Mouse (Mus musculus): ENCODE measurements around the gene Ttll9. TPM values are rescaled to one million over a fixed set of nuclear protein-coding genes. Genes with fewer than 3 reads are reported as not detected.

Gene Ttll9
- 1 to 10 TPM; 1.7 to 2.6 TPM for total RNA-seq (2021)

DNA sequence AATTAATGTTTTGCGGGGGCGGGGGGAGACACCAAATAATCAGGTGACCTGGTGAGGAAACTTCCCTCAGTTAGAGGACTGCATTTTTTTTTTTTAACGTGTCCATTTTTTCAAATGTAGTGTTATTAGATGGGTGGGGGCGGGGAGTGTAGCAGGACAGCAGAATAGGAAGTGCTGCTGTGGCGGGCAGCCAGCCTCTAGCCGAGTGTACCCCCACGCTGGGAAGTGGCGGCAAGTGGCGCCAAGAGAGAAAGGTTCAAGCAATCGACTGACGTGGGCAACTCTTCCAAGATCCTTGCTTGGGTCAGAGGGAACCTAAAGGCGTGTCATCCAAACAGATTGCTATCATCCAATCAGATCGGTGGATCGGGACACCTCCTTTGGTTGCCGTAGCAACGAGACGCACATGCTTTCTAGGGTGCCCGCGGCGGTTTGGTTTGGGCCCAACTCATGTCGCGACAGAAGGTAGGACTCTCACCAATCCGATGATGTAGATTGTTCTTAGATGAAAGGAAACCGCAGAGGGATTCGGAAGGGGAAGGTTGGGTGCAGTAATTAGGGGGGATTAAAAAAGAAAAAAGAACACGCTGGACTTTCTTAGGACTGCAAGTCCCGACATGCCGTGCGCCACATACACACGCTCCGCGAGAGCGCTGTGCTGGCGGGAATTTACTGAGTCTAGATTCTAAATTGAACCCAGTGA is at the start of gene Ttll9:
TSS of gene Ttll9 (plus strand) at position 395 of the 703 bp plus-strand sequence.
- peak; percentile 90 to 92 for DNase-seq (ENCODE audit: low spot score in 2 of 2)
- intact Hi-C loops (cut with DNase I) = loop anchor here (5.0 kb wide), 1 partner anchor 50 kb away; no protein-coding TSS in a partner anchor

DNA sequence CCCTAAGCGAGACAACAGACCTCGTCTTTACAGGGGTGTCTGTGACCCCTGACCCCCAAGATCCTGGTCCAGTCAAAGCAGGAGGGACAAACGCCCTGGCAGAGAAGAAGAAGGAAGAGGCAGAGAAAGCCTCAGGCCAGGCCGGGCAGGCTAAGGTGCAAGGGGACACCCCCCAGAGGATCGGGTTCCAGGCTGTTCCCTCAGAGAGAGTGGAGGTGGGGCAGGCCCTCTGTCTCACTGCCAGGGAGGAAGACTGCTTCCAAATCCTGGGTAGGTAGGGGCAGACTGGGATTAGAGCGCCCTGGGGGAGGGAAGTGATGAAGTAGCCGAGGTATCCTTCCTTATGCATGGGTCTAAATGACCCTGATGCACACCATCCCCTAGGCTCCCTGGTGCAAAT is 48.8 kb upstream of the Ttll9 start:
- intact Hi-C loops (cut with DNase I) = loop anchor here (1.0 to 10.0 kb wide), 3 partner anchors 20 to 141 kb away; partner anchors contain the start of genes Foxs1 and Pdrg1
- no peak for DNase-seq (ENCODE audit: low spot score in 2 of 2)

DNA sequence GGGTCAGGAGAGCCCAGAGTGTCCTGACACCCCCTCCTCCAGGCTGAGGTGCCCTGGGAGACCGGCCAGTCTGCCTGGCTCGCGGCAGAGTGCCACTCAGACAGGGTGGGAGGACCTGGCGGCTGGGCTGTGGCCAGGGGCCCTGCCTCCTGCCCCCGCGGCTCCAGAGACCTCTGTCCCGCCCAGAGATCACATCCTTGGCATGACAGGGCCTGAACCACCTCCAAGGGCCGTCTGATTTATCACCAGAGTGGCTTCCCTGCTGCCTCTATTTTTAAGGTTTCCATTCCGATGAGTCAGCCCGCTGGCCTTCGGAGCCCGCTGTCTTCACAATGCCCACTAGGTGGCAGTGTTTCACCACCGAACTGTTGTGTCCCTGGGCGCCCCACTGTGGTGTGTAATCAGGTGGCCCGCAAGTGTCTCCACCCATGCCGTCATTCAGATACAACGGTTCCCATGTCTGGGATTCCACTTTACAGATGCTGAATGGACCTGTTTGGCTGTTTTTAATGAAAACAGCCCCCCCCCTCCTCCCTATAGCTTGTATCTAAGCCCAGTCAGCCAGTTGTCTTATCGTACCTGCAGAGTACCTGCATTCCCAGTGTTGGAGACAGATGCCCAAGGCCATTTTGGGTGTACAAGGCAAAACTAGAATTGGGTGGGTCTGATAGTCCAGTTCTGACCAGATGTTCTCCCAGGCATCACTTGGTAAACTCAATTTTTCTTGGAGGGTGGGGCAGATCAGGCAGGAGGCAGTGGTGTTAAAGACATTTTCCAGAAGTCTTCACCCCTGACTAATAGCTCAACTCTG is 47.8 kb upstream of the Ttll9 start:
- DNase-seq (ENCODE audit: low spot score in 2 of 2) = peak; percentile 90 to 94
- intact Hi-C loops (cut with DNase I) = loop anchor here (2.0 to 10.0 kb wide), 3 partner anchors 103 to 228 kb away; partner anchors contain the start of gene Pdrg1

GRCm38 (mm10) chr2:152915453-152915852 is 46.8 kb upstream of the Ttll9 start:
- DNase-seq (ENCODE audit: low spot score in 2 of 2) = no peak
- intact Hi-C loops (cut with DNase I) = loop anchor here (2.0 to 10.0 kb wide), 2 partner anchors 139 to 227 kb away; no protein-coding TSS in a partner anchor

- intact Hi-C loops (cut with DNase I) = loop anchor here (10.0 kb wide), 1 partner anchor 139 kb away; no protein-coding TSS in a partner anchor
- DNase-seq (ENCODE audit: low spot score in 2 of 2) = no peak
These were observed 46.2 kb upstream of the Ttll9 start for GRCm38 (mm10) chr2:152916111-152916510.

DNA sequence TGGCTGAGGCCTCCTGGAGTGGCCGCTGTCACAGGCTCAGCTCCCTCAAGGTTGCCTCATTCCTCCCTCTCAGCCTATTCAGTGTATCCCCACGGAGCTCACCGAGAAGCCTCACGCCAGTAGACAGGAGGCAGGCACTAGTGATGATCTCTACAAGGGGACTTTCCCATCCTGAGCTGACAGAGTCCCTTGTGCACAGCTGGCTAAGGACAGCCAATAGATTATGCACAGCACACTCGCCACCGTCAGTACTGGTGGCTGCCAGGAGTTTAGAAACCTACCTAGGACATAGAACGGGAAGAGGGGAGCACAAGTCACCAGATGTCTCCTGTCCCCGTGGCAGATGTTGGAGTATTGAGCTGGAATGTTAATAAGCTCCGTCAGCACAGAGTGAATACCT is 44.6 kb upstream of the Ttll9 start:
- no peak for DNase-seq (ENCODE audit: low spot score in 2 of 2)
- intact Hi-C loops (cut with DNase I) = loop anchor here (10.0 kb wide), 1 partner anchor 137 kb away; no protein-coding TSS in a partner anchor

DNA sequence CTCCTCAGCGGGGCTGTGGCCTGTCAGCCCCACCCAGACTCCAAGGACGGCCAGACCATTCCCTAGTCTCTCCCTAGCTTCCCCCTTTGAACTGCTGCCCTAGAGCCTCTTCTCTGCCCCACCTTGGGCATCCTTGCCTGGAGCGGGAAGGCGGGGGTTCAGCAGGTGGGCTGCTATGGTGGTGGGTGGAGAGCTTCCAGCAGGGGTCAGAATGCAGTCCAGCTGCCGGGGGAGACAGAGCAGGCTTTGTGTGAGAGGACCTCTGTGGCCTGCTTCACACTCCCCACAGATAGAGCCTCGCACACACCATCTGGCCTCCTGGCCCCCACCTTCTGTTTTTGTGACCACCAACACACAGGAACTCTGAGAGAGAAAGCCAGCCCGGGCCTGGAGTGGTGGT is 39.9 kb upstream of the Ttll9 start:
- no peak for DNase-seq (ENCODE audit: low spot score in 2 of 2)
- intact Hi-C loops (cut with DNase I) = no loop called here

- DNase-seq (ENCODE audit: low spot score in 2 of 2) = no peak
- intact Hi-C loops (cut with DNase I) = no loop called here
These were observed 38.7 kb upstream of the Ttll9 start for GRCm38 (mm10) chr2:152923621-152924020.

- intact Hi-C loops (cut with DNase I) = no loop called here
These were observed 38.2 kb upstream of the Ttll9 start for GRCm38 (mm10) chr2:152924128-152924527.

DNA sequence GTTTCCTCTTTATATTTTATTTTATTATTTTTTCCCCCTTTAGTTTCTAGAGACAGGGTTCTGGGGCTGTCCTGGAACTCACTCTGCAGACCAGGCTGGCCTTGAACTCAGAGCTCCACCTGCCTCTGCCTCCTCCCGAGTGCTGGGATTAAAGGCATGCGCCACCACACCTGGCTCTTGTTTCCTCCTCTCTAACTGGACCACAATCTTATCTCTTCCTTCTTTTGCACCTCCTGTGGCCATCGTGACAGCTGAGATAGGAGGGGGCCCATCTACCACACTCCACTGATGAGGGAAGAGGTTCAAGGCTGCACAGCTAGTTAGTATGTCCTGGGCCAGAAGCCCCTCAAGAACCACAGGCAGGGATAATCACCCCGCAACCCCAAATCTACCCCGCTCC is 37.7 kb upstream of the Ttll9 start:
- intact Hi-C loops (cut with DNase I) = no loop called here
- no peak for DNase-seq (ENCODE audit: low spot score in 2 of 2)

More at GRCm38 (mm10) chr2:152924128-152924527, 38.2 kb upstream of the Ttll9 start:
- no peak for DNase-seq (ENCODE audit: low spot score in 2 of 2)

- no peak for DNase-seq (ENCODE audit: low spot score in 2 of 2)
- intact Hi-C loops (cut with DNase I) = no loop called here
These were observed 37.0 kb upstream of the Ttll9 start for GRCm38 (mm10) chr2:152925189-152925872.

GRCm38 (mm10) chr2:152926896-152927295 is 35.4 kb upstream of the Ttll9 start:
- no peak for DNase-seq (ENCODE audit: low spot score in 2 of 2)
- intact Hi-C loops (cut with DNase I) = no loop called here

- intact Hi-C loops (cut with DNase I) = no loop called here
- peak in 1 of 2 experiments; percentile 53 for DNase-seq (ENCODE audit: low spot score in 2 of 2)
These were observed 34.9 kb upstream of the Ttll9 start for GRCm38 (mm10) chr2:152927371-152927770.

DNA sequence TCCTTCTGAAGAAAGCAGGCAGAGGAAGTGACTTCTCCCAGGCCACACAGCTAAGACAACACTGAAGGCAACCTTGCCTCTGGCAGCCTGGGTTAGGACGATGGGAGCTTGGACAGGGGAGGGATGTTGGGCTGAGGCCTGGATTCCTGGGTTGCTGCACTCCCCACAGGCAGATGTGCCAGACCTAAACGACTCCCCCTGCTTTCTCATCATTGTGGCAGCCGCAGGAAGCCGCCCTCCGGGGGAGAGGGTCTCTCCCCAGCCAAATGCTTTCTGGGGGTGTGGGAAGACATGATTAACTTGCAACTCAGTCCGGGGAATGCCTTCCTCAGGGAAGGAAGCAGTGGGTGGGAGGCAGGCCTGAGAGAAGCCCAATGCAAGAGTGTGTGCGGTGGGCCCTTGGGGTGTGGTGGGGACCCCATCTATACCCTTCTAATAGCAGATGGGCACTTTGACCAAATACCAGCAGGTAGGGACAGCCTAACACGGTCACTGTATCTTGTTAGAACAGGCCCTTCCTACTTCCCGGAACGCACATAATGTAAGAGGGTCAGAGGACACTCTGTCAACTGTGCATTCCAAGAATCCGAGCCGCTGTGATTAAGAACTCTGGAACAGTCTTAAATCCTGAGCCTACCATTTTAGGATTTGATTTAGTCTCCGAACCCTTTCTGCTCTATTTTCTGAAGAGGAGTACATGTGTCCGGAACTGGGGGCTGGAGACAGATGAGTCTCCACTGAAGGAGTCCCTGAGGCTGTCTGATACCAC is 33.9 kb upstream of the Ttll9 start:
- intact Hi-C loops (cut with DNase I) = no loop called here
- no peak for DNase-seq (ENCODE audit: low spot score in 2 of 2)

- intact Hi-C loops (cut with DNase I) = no loop called here
- no peak for DNase-seq (ENCODE audit: low spot score in 2 of 2)
These were observed 33.3 kb upstream of the Ttll9 start for GRCm38 (mm10) chr2:152928988-152929370.

GRCm38 (mm10) chr2:152930276-152930675 is 32.0 kb upstream of the Ttll9 start:
- no peak for DNase-seq (ENCODE audit: low spot score in 2 of 2)
- intact Hi-C loops (cut with DNase I) = loop anchor here (5.0 kb wide), 1 partner anchor 82 kb away; no protein-coding TSS in a partner anchor

GRCm38 (mm10) chr2:152931456-152932160 is 30.7 kb upstream of the Ttll9 start:
- no peak for DNase-seq (ENCODE audit: low spot score in 2 of 2)
- intact Hi-C loops (cut with DNase I) = loop anchor here (5.0 kb wide), 1 partner anchor 81 kb away; no protein-coding TSS in a partner anchor

DNA sequence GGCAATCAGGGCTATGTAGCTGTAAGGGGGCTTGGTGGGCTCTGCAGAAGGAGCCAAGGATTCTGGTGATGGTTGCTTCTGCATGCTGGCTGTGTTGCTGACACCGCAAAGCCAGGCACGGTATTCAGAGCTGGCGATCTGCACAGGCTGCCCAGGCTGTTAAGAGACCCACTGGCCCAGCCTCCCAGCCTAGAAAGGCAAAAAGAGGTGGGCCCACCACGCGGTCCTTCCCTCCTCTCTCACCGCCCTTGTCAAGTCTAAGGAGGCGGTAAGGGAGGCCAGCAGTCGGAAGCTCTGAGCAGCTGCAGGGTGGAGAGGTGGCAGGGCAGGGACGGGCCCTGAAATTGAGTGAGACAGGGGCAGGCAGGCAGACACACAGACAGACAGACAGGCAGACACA is 29.2 kb upstream of the Ttll9 start, which contains the start of gene Foxs1:
TSS of gene Foxs1 (minus strand) at position 161 of the 400 bp plus-strand sequence.
- DNase-seq (ENCODE audit: low spot score in 2 of 2) = no peak
- intact Hi-C loops (cut with DNase I) = loop anchor here (1.0 to 5.0 kb wide), 2 partner anchors 20 to 79 kb away; no protein-coding TSS in a partner anchor
